Mouse (Mus musculus) bone marrow macrophage, adult 2 months (primary cell): ENCODE data around the gene Pdcd6ip.

Experiments used
- CTCF ChIP-seq: IDR thresholded peaks from 2 replicates; pipeline ENCODE4 v1.5.1; 2012; ENCODE audit warnings: low read depth, mild to moderate bottlenecking, low read length, moderate library complexity
- POLR2A ChIP-seq: IDR thresholded peaks from 2 replicates; pipeline ENCODE4 v1.6.1; 2012; ENCODE audit warnings: mild to moderate bottlenecking, low read depth, low read length, borderline replicate concordance

DNA sequence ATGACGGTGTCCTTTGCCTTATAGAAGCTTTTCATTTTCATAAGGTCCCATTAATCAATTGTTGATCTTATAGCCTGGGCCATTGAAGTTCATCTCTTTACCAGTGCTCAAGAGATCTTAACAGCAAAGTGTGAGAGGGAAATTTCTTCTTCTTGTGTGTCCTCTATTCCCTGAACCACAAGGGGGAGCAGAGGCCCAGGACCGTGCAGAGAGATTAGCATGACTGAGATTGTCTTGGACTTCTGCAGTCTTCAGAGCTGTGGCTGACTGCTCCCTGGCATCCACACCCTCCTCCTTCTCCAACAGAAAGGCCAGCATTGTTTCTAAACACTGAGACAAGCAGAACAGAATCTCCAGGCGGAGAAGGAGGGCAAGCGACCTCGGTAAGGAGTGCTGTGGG, 11.0 kb upstream of the Pdcd6ip start:
- TF ChIP-seq POLR2A (no peak), CTCF (0 out of 2 replicates have a peak, but pooled peaks have one; percentile 31)
